Comparison of ENCODE assay signal across 8 mouse cellular contexts in genomic region chr19:53850166-53850922, GRCm38 (mm10). TPM values are rescaled to one million over a fixed set of nuclear protein-coding genes. Genes with fewer than 3 reads are reported as not detected.
A peak's percentile ranks its signal among the peaks of the same experiment; 100 is the strongest.
DNase-seq lines count a peak whose midpoint lies in the region; ATAC-seq lines count a peak whose summit lies in the region.

No protein-coding gene starts in this region.

- H3K27ac ChIP-seq in embryonic facial prominence, embryonic 12.5 days = peak overlapping the region; percentile 88
- H3K27ac ChIP-seq in heart, embryonic 11.5 days (ENCODE audit: low read depth, low read length) = peak overlapping the region; percentile 59

- no peaks in the 10 kb centered on the region for H3K9me3 ChIP-seq in embryonic facial prominence, embryonic 12.5 days
- no peaks in the 10 kb centered on the region for H3K9me3 ChIP-seq in heart, embryonic 11.5 days (replicated peaks; ENCODE audit: control insufficient read depth, low read length)

- peak; percentile 56 to 60 for DNase-seq in right cerebral cortex, adult 2 months (ENCODE audit: low spot score in 2 of 2)
- DNase-seq in right cerebral cortex, postnatal 25 days = no peak
- DNase-seq in kidney, adult 8-10 months = peak; percentile 83 to 91
- DNase-seq in lung, postnatal 10 days = peak; percentile 90
- peak; percentile 44 for DNase-seq in urinary bladder, adult 2 months (ENCODE audit: low spot score)

- 32% methylated on average over 18 of the region's 18 CpGs for WGBS in embryonic facial prominence, embryonic 12.5 days
- WGBS in heart, embryonic 11.5 days (ENCODE audit: insufficient replicate concordance) = 51% methylated on average over 18 of the region's 18 CpGs

- no peaks in the 10 kb centered on the region for H3K27me3 ChIP-seq in embryonic facial prominence, embryonic 12.5 days
- H3K27me3 ChIP-seq in heart, embryonic 11.5 days (ENCODE audit: control insufficient read depth, insufficient read depth, low read length) = no peaks in the 10 kb centered on the region

- H3K9ac ChIP-seq in embryonic facial prominence, embryonic 12.5 days = no peak overlapping the region
- no peak overlapping the region for H3K9ac ChIP-seq in heart, embryonic 11.5 days (ENCODE audit: low read depth, low read length)

- peak overlapping the region; percentile 26; the same call in 1 of the 2 replicates for H3K4me2 ChIP-seq in embryonic facial prominence, embryonic 12.5 days (replicated peaks)
- H3K4me2 ChIP-seq in heart, embryonic 11.5 days = no peak overlapping the region

- peak; percentile 12; the same call in 1 of the 2 replicates for ATAC-seq in embryonic facial prominence, embryonic 12.5 days (ENCODE audit: insufficient number of reproducible peaks, insufficient read depth, low FRiP score, low TSS enrichment)
- ATAC-seq in heart, embryonic 11.5 days (replicated peaks; ENCODE audit: insufficient number of reproducible peaks, low FRiP score, low TSS enrichment) = no peak
- no peak for ATAC-seq in erythroblast, adult 5-6 weeks (replicated peaks; ENCODE audit: low FRiP score, poor library complexity, severe bottlenecking)

- peaks cover 40% of the 10 kb centered on the region for H3K4me1 ChIP-seq in embryonic facial prominence, embryonic 12.5 days
- H3K4me1 ChIP-seq in heart, embryonic 11.5 days (ENCODE audit: control insufficient read depth, insufficient read depth, low read length) = peaks cover 20% of the 10 kb centered on the region

- no peak overlapping the region for H3K4me3 ChIP-seq in embryonic facial prominence, embryonic 12.5 days
- H3K4me3 ChIP-seq in heart, embryonic 11.5 days (ENCODE audit: low read depth, low read length) = no peak overlapping the region

- H3K36me3 ChIP-seq in embryonic facial prominence, embryonic 12.5 days = no peaks in the 10 kb centered on the region
- H3K36me3 ChIP-seq in heart, embryonic 11.5 days (ENCODE audit: control insufficient read depth, insufficient read depth, low read length) = peaks cover 12% of the 10 kb centered on the region

RNA-seq across cellular contexts. Expression of gene Pdcd4, which starts 41.7 kb away (rescaled TPM):
- 114 and 129 TPM in 2 replicates for polyA plus RNA-seq in embryonic facial prominence, embryonic 12.5 days (2016; fragmentation: Nextera tagmentation; extraction: Ambion mirVana)
- polyA plus RNA-seq in heart, embryonic 11.5 days (2014; fragmentation: Nextera tagmentation; extraction: Ambion mirVana) = 38.0 and 41.3 TPM in 2 replicates
- 81.3 and 100 TPM in 2 replicates for polyA plus RNA-seq in urinary bladder, adult 2 months (2012; rRNA removed)
- total RNA-seq in erythroblast, adult 5-6 weeks (2015; ENCODE audit: low replicate concordance) = 46.9 and 57.7 TPM in 2 replicates
- 66.9 and 99.0 TPM in 2 replicates for total RNA-seq in erythroblast, adult 5-6 weeks (2017; ENCODE audit: low replicate concordance)
